Mouse (Mus musculus): ENCODE measurements around the gene Fgb.

GRCm38 (mm10) chr3:82992956-82993355 is 56.7 kb downstream of the Fgb start:
- no peak for TF ChIP-seq CHD2 (IDR thresholded peaks at IDR 0.05; ENCODE audit: low read depth, low read length)
- no peak for TF ChIP-seq HCFC1 (IDR thresholded peaks at IDR 0.05; ENCODE audit: borderline replicate concordance, insufficient read depth, low read length)
